Mouse (Mus musculus): ENCODE data around the gene Itgb3. TPM values are rescaled to one million over a fixed set of nuclear protein-coding genes. Genes with fewer than 3 reads are reported as not detected.
A peak's percentile ranks its signal among the peaks of the same experiment; 100 is the strongest.

Gene Itgb3
- polyA plus RNA-seq, 1 experiment from 2014 or later: 3.5 TPM

DNA sequence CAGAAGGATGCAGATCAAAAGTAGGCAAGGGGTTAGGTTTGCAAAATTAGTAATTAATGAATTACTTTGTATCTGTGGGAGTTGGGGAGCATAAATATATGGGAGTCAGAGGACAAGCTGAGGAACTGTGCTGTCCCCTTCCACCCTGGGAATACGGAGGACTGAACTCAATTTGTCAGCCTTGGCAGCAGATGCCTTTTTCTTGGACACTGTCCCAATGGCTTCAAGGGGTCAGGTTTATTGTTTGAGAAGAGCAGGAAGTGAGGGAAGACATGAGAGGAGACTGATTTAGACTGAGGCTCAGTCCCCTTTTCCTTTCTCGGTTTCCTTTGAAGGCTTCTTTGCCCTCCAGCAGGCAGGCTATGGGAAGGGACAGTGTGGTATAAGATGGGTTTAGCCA lies 35.2 kb upstream of the Itgb3 start:
- Histone ChIP-seq H3K4me1 (replicated peaks) (peaks cover 13% of the 10 kb centered on the region), H3K27me3 (ENCODE audit: insufficient read depth, poor library complexity, severe bottlenecking) (peaks cover 31% of the 10 kb centered on the region), H3K36me3 (no peaks in the 10 kb centered on the region), H3K27ac (no peak overlapping the region), H3K9me3 (peaks cover 5% of the 10 kb centered on the region; the same call in 1 of the 2 replicates), H3K4me3 (no peak overlapping the region)
- no peak for DNase-seq (ENCODE audit: low spot score)
- 75% methylated on average over 2 of the region's 2 CpGs for WGBS

DNA sequence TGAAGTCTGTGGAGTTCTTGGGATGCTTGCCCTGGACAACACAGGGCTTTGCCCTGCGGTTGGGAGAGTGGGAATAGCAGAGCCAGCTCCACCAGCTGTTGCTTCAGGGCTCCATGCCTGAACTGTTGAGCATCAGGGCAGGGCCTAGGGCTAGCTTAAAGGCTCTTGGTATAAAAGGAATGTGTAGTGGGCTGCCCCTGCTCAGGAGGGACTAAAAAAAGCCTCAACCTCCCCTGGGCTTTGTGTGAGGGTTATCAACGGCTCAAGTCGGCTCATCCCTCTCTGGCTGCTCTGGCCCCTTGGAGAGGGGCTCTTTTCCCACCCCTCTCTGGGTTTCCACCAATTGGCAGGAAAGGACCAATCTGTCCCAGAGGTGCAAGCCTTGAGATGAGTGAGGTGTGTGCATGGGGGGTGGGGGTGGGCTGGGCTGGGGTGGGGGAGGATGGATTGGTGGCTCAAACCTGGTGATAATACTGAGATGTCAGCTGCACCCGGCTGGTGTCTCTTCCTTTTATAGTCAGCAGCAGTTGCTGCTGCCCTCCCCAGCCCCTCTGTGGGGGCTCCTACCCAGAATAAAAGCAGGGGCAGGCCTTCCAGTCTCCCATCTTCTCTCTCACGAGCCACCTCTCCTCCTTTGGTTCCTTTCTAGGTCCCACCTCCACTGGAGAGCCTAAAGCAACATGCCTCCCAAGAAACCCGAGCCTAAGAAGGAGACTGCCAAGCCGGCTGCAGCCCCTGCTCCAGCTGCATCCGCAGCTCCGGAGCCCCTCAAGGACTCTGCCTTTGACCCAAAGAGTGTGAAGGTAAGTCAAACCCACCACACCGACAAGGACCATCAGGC lies 30.8 kb upstream of the Itgb3 start:
- no peaks in the 10 kb centered on the region for H3K9me3 ChIP-seq
- H3K36me3 ChIP-seq: no peaks in the 10 kb centered on the region
- H3K4me3 ChIP-seq: no peak overlapping the region
- H3K27ac ChIP-seq: no peak overlapping the region
- peaks cover 20% of the 10 kb centered on the region for H3K27me3 ChIP-seq (ENCODE audit: insufficient read depth, poor library complexity, severe bottlenecking)
- no peak for DNase-seq (ENCODE audit: low spot score)
- H3K4me1 ChIP-seq (replicated peaks): peaks cover 30% of the 10 kb centered on the region
- WGBS: 47% methylated on average over 10 of the region's 10 CpGs

DNA sequence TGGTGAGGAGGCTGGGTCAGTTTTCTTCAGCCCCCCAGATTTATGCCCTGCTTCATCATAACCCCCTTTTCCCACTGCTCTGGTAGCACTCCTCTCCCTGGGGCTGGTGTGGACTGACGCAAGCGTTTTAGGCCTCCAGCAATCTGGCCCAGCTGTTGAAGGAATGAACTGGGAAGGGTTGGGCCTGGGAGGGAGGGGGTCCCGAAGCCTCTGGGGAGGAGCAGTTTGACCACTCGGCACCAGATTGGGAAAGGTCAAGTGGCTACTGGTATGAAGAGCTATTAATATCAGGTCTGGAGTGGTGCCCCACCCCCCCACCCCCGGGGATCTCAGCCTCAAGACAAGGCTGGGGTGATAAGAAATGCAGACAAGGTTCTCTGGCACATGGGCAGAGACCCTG lies 29.7 kb upstream of the Itgb3 start:
- WGBS: 63% methylated on average over 5 of the region's 5 CpGs
- peak; percentile 18 for DNase-seq (ENCODE audit: low spot score)
- H3K4me3 ChIP-seq: no peak overlapping the region

GRCm38 (mm10) chr11:104579084-104579483 lies 28.7 kb upstream of the Itgb3 start:
- Histone ChIP-seq H3K27ac (no peak overlapping the region), H3K4me1 (replicated peaks) (peaks cover 33% of the 10 kb centered on the region), H3K36me3 (no peaks in the 10 kb centered on the region), H3K27me3 (ENCODE audit: insufficient read depth, poor library complexity, severe bottlenecking) (0 out of 2 replicates have a peak, but pooled peaks cover 4% of the 10 kb centered on the region), H3K9me3 (no peaks in the 10 kb centered on the region), H3K4me3 (no peak overlapping the region)
- 91% methylated on average over 9 of the region's 9 CpGs for whole genome bisulfite sequencing
- no peak for DNase-seq (ENCODE audit: low spot score)

More for the DNA sequence above, 29.7 kb upstream of the Itgb3 start:
- Histone ChIP-seq H3K27ac (0 out of 2 replicates have a peak overlapping the region, but pooled peaks have one; percentile 16), H3K27me3 (ENCODE audit: insufficient read depth, poor library complexity, severe bottlenecking) (peaks cover 9% of the 10 kb centered on the region), H3K9me3 (no peaks in the 10 kb centered on the region), H3K4me1 (replicated peaks) (peaks cover 33% of the 10 kb centered on the region), H3K36me3 (no peaks in the 10 kb centered on the region)

GRCm38 (mm10) chr11:104579575-104579974 lies 28.2 kb upstream of the Itgb3 start:
- Histone ChIP-seq H3K4me1 (replicated peaks) (peaks cover 33% of the 10 kb centered on the region), H3K27me3 (ENCODE audit: insufficient read depth, poor library complexity, severe bottlenecking) (0 out of 2 replicates have a peak, but pooled peaks cover 4% of the 10 kb centered on the region), H3K9me3 (no peaks in the 10 kb centered on the region), H3K4me3 (no peak overlapping the region), H3K36me3 (no peaks in the 10 kb centered on the region), H3K27ac (no peak overlapping the region)
- no peak for DNase-seq (ENCODE audit: low spot score)
- 90% methylated on average over 8 of the region's 8 CpGs for WGBS

DNA sequence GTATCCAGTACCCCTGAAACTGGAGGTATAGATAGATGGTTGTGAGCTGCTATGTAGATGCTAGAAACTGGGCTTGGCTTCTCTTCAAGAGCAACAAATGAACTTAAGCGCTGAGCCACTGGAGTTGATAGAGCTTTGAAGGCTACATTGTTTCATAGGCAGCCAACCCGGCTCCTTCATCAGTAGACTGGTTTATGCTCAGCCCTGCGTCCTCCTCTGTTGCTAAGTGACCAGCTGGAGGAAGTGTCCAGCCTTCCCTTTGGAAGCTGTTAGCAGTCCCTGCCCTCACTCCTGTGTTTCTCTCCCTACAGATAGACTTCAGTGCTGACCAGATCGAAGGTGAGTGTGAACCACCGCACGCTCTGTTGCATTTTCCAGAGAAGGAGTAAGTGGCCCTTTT lies 27.7 kb upstream of the Itgb3 start:
- peaks cover 33% of the 10 kb centered on the region for H3K4me1 ChIP-seq (replicated peaks)
- H3K4me3 ChIP-seq: no peak overlapping the region
- H3K36me3 ChIP-seq: no peaks in the 10 kb centered on the region
- H3K27me3 ChIP-seq (ENCODE audit: insufficient read depth, poor library complexity, severe bottlenecking): 0 out of 2 replicates have a peak, but pooled peaks cover 4% of the 10 kb centered on the region
- DNase-seq (ENCODE audit: low spot score): no peak
- no peaks in the 10 kb centered on the region for H3K9me3 ChIP-seq
- 79% methylated on average over 6 of the region's 6 CpGs for WGBS
- no peak overlapping the region for H3K27ac ChIP-seq

GRCm38 (mm10) chr11:104580606-104581005 lies 27.2 kb upstream of the Itgb3 start:
- 93% methylated on average over 5 of the region's 5 CpGs for WGBS
- peaks cover 33% of the 10 kb centered on the region for H3K4me1 ChIP-seq (replicated peaks)
- 0 out of 2 replicates have a peak, but pooled peaks cover 4% of the 10 kb centered on the region for H3K27me3 ChIP-seq (ENCODE audit: insufficient read depth, poor library complexity, severe bottlenecking)
- H3K4me3 ChIP-seq: no peak overlapping the region
- no peaks in the 10 kb centered on the region for H3K36me3 ChIP-seq
- H3K27ac ChIP-seq: no peak overlapping the region
- H3K9me3 ChIP-seq: no peaks in the 10 kb centered on the region
- DNase-seq (ENCODE audit: low spot score): no peak

GRCm38 (mm10) chr11:104581446-104582307 lies 26.1 kb upstream of the Itgb3 start:
- WGBS: 78% methylated on average over 18 of the region's 18 CpGs
- Histone ChIP-seq H3K9me3 (no peaks in the 10 kb centered on the region), H3K27ac (no peak overlapping the region), H3K36me3 (no peaks in the 10 kb centered on the region), H3K4me1 (replicated peaks) (peaks cover 33% of the 10 kb centered on the region), H3K4me3 (no peak overlapping the region), H3K27me3 (ENCODE audit: insufficient read depth, poor library complexity, severe bottlenecking) (0 out of 2 replicates have a peak, but pooled peaks cover 3% of the 10 kb centered on the region)
- DNase-seq (ENCODE audit: low spot score): no peak

GRCm38 (mm10) chr11:104582308-104582606 lies 25.5 kb upstream of the Itgb3 start:
- DNase-seq (ENCODE audit: low spot score): no peak
- WGBS: 92% methylated on average over 2 of the region's 2 CpGs

DNA sequence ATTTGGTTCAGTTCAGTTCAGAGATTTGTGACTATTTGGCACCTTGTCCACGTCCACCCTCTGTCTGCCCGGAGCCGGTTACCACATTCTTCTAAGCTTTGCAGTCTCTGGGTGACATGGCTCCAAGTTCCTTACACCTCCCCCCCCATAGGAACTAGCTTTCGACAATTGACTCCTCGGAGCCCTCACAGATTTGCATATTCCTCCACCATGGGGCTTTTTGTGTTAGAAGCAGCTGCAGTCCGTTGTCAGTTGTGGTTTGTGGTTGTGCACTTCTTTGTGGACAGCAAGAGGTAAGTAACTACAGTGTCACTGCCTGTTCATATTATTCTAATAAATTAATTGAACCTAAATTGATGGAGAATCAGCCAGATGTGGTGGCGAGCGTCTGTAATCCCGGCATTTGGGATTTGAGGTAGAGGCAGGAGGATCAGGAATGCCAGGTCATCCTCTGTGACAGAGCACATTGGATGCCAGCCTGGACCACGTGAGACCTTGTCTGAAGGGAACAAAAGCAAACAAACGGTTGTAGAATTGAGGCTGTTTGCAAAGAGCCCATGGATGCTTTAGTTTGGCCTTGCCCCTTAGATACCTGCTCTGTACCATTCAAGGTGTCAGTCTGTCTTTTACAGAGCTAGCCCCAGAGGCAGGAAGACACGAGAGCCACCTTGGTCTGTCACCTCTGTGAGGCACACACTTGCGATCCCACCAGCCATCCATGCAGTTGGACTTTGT lies 25.0 kb upstream of the Itgb3 start:
- H3K4me1 ChIP-seq (replicated peaks): peaks cover 25% of the 10 kb centered on the region
- no peaks in the 10 kb centered on the region for H3K36me3 ChIP-seq
- H3K27me3 ChIP-seq (ENCODE audit: insufficient read depth, poor library complexity, severe bottlenecking): no peaks in the 10 kb centered on the region
- WGBS: 65% methylated on average over 13 of the region's 13 CpGs
- H3K9me3 ChIP-seq: peaks cover under 1% of the 10 kb centered on the region; the same call in 1 of the 2 replicates
- no peak overlapping the region for H3K4me3 ChIP-seq
- no peak for DNase-seq (ENCODE audit: low spot score)
- H3K27ac ChIP-seq: no peak overlapping the region; the same call in 1 of the 2 replicates

More at GRCm38 (mm10) chr11:104582308-104582606, 25.5 kb upstream of the Itgb3 start:
- no peak overlapping the region for H3K27ac ChIP-seq
- no peaks in the 10 kb centered on the region for H3K27me3 ChIP-seq (ENCODE audit: insufficient read depth, poor library complexity, severe bottlenecking)
- peaks cover 29% of the 10 kb centered on the region for H3K4me1 ChIP-seq (replicated peaks)
- no peaks in the 10 kb centered on the region for H3K9me3 ChIP-seq
- H3K4me3 ChIP-seq: no peak overlapping the region
- H3K36me3 ChIP-seq: no peaks in the 10 kb centered on the region

DNA sequence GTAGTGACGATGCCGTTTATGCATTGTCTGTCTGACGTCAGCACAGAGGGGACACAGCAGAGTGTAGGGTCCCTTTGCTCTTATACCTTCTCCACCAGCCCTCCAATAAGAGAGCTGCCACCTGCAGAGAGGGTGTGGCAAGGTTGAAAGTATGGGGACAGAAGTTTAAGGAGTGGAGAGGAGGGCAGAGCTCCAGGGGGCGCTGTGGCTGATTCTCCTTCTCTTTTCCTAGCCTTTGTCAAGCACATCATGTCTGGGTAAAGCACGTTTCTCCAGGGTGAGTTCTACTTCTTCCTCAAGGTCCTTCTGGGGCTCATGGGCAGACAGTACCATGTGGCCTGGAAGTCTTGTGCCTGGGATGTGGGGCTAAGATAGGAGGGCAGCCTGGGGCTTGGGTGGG lies 22.3 kb upstream of the Itgb3 start:
- no peak for DNase-seq (ENCODE audit: low spot score)
- H3K36me3 ChIP-seq: no peaks in the 10 kb centered on the region
- peaks cover 12% of the 10 kb centered on the region; the same call in 1 of the 2 replicates for H3K9me3 ChIP-seq
- H3K4me3 ChIP-seq: no peak overlapping the region
- H3K27ac ChIP-seq: no peak overlapping the region
- 78% methylated on average over 5 of the region's 5 CpGs for WGBS
- H3K4me1 ChIP-seq (replicated peaks): 0 out of 2 replicates have a peak, but pooled peaks cover 5% of the 10 kb centered on the region
- no peaks in the 10 kb centered on the region for H3K27me3 ChIP-seq (ENCODE audit: insufficient read depth, poor library complexity, severe bottlenecking)

DNA sequence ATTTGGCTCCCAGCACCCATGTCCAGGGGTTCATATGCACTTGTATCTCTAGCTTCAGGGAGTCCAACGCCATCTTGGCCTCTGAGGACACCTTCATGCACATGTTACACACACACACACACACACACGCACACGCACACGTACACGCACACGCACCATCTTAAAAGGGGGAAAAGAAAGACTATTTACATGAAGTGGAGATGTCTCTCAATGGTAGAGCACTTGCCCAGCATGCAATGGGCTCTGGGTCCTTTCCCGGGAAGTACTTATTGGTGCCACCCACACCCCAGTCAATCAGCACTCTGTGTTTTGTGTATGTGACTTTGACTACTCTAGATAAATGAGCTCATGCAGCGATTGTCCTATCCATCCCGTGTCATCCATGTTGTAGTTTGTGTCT lies 19.9 kb upstream of the Itgb3 start:
- no peak overlapping the region for H3K4me3 ChIP-seq
- DNase-seq (ENCODE audit: low spot score): no peak
- H3K27ac ChIP-seq: no peak overlapping the region
- 94% methylated on average over 9 of the region's 9 CpGs for WGBS
- peaks cover 12% of the 10 kb centered on the region; the same call in 1 of the 2 replicates for H3K9me3 ChIP-seq
- H3K27me3 ChIP-seq (ENCODE audit: insufficient read depth, poor library complexity, severe bottlenecking): no peaks in the 10 kb centered on the region; the same call in 1 of the 2 replicates
- no peaks in the 10 kb centered on the region for H3K36me3 ChIP-seq
- 0 out of 2 replicates have a peak, but pooled peaks cover 7% of the 10 kb centered on the region for H3K4me1 ChIP-seq (replicated peaks)
